Comparison of ENCODE assay signal across 9 mouse cellular contexts in genomic region chr8:33991165-33991916, GRCm38 (mm10).
DNase-seq lines count a peak whose midpoint lies in the region; ATAC-seq and TF ChIP-seq lines count a peak whose summit lies in the region.
"Had no signal": no experiment of that assay in that cellular context is flagged by ENCODE, and none has a peak within 500 bp of the region (broad histone marks: within the 10 kb centered on the region; RNA-seq: fewer than 3 reads in every experiment).

No protein-coding gene starts in this region.

- no peak for DNase-seq in kidney, adult 9 months
- no peak for DNase-seq in limb, embryonic 14.5 days (ENCODE audit: low spot score)
- no peak for DNase-seq in urinary bladder, postnatal 25 days (ENCODE audit: low spot score)
- DNase-seq in left cerebral cortex, adult 2 months (ENCODE audit: extremely low spot score in 1 of 2, low spot score in 2 of 2) = no peak
- DNase-seq in layer of hippocampus, postnatal 36 days = no peak
- DNase-seq: right cerebral cortex, postnatal 14 days had no signal

- H3K9ac ChIP-seq in kidney, embryonic 16.5 days (replicated peaks; ENCODE audit: low read length) = peak overlapping the region; percentile 52; the same call in 1 of the 2 replicates
- H3K9ac ChIP-seq in forebrain, embryonic 12.5 days = no peak overlapping the region
- no peak overlapping the region for H3K9ac ChIP-seq in limb, embryonic 14.5 days (ENCODE audit: low read depth, low read length, severe bottlenecking)
- peak overlapping the region; percentile 52; the same call in 1 of the 2 replicates for H3K9ac ChIP-seq in neural tube, embryonic 13.5 days

- H3K27me3 ChIP-seq in kidney, embryonic 16.5 days (ENCODE audit: insufficient read depth, low read length) = no peaks in the 10 kb centered on the region
- no peaks in the 10 kb centered on the region for H3K27me3 ChIP-seq in forebrain, embryonic 12.5 days
- H3K27me3 ChIP-seq in limb, embryonic 14.5 days (ENCODE audit: control insufficient read depth, insufficient read depth, low read length) = no peaks in the 10 kb centered on the region
- no peaks in the 10 kb centered on the region for H3K27me3 ChIP-seq in neural tube, embryonic 13.5 days

- 35% methylated on average over 17 of the region's 17 CpGs for WGBS in kidney, embryonic 16.5 days
- 19% methylated on average over 17 of the region's 17 CpGs for WGBS in forebrain, embryonic 12.5 days
- WGBS in limb, embryonic 14.5 days = 37% methylated on average over 17 of the region's 17 CpGs
- WGBS in neural tube, embryonic 13.5 days = 21% methylated on average over 17 of the region's 17 CpGs

- peak overlapping the region; percentile 27 for H3K4me2 ChIP-seq in kidney, embryonic 16.5 days (replicated peaks; ENCODE audit: low read depth, low read length)
- H3K4me2 ChIP-seq in forebrain, embryonic 12.5 days = peak overlapping the region; percentile 36
- H3K4me2 ChIP-seq in limb, embryonic 14.5 days (replicated peaks; ENCODE audit: low read depth, low read length, severe bottlenecking) = peak overlapping the region; percentile 3; the same call in 1 of the 2 replicates
- H3K4me2 ChIP-seq in neural tube, embryonic 13.5 days = peak overlapping the region; percentile 41

- 0 out of 2 replicates have a peak, but pooled peaks have one; percentile 25 for ATAC-seq in kidney, embryonic 16.5 days (ENCODE audit: low FRiP score, low TSS enrichment)
- no peak for ATAC-seq in forebrain, embryonic 12.5 days (ENCODE audit: low FRiP score)
- no peak for ATAC-seq in limb, embryonic 14.5 days (ENCODE audit: low FRiP score, low read depth)
- no peak for ATAC-seq in neural tube, embryonic 13.5 days (ENCODE audit: low read depth)

- peak overlapping the region; percentile 84 for H3K27ac ChIP-seq in kidney, embryonic 16.5 days (ENCODE audit: low read length)
- H3K27ac ChIP-seq in forebrain, embryonic 12.5 days = no peak overlapping the region
- no peak overlapping the region for H3K27ac ChIP-seq in limb, embryonic 14.5 days (replicated peaks; ENCODE audit: low read depth, low read length)
- no peak overlapping the region for H3K27ac ChIP-seq in neural tube, embryonic 13.5 days (replicated peaks)
- H3K27ac ChIP-seq in left cerebral cortex, adult 2 months = no peak overlapping the region

- peaks cover 25% of the 10 kb centered on the region for H3K4me1 ChIP-seq in kidney, embryonic 16.5 days (ENCODE audit: insufficient read depth, low read length)
- peaks cover 8% of the 10 kb centered on the region for H3K4me1 ChIP-seq in forebrain, embryonic 12.5 days
- H3K4me1 ChIP-seq in limb, embryonic 14.5 days (ENCODE audit: control insufficient read depth, insufficient read depth, low read length) = no peaks in the 10 kb centered on the region
- peaks cover 10% of the 10 kb centered on the region; the same call in 1 of the 2 replicates for H3K4me1 ChIP-seq in neural tube, embryonic 13.5 days (replicated peaks)

- TF ChIP-seq CTCF in left cerebral cortex, adult 2 months (IDR thresholded peaks at IDR 0.05) = no peak

- no peak for TF ChIP-seq POLR2A in limb, embryonic 14.5 days (IDR thresholded peaks at IDR 0.05; ENCODE audit: borderline replicate concordance, extremely low read depth, insufficient read depth, insufficient read length)

- no peaks in the 10 kb centered on the region for H3K9me3 ChIP-seq in kidney, embryonic 16.5 days (ENCODE audit: low read length)
- no peaks in the 10 kb centered on the region for H3K9me3 ChIP-seq in forebrain, embryonic 12.5 days
- H3K9me3 ChIP-seq in limb, embryonic 14.5 days (ENCODE audit: control insufficient read depth, low read length) = no peaks in the 10 kb centered on the region
- H3K9me3 ChIP-seq in neural tube, embryonic 13.5 days = no peaks in the 10 kb centered on the region

- intact Hi-C loops in left cerebral cortex, adult 2 months (cut with DNase I) = no loop called here

- no peaks in the 10 kb centered on the region for H3K36me3 ChIP-seq in kidney, embryonic 16.5 days (ENCODE audit: insufficient read depth, low read length)
- no peaks in the 10 kb centered on the region for H3K36me3 ChIP-seq in forebrain, embryonic 12.5 days (replicated peaks)
- H3K36me3 ChIP-seq in limb, embryonic 14.5 days (ENCODE audit: control insufficient read depth, insufficient read depth, low read length) = no peaks in the 10 kb centered on the region
- H3K36me3 ChIP-seq in neural tube, embryonic 13.5 days = no peaks in the 10 kb centered on the region

- 0 out of 2 replicates have a peak overlapping the region, but pooled peaks have one; percentile 3 for H3K4me3 ChIP-seq in kidney, embryonic 16.5 days (ENCODE audit: low read length)
- no peak overlapping the region for H3K4me3 ChIP-seq in forebrain, embryonic 12.5 days (replicated peaks)
- no peak overlapping the region for H3K4me3 ChIP-seq in limb, embryonic 14.5 days (replicated peaks; ENCODE audit: low read length)
- H3K4me3 ChIP-seq in neural tube, embryonic 13.5 days = 0 out of 2 replicates have a peak overlapping the region, but pooled peaks have one; percentile 7
- H3K4me3 ChIP-seq in left cerebral cortex, adult 2 months = no peak overlapping the region

Comparison
In these comparisons a context has a peak if more than half of its experiments do, and no peak if none do; other contexts are left out.
1. H3K4me3 ChIP-seq: peak in kidney, embryonic 16.5 days (single experiment) and neural tube, embryonic 13.5 days (single experiment); none in forebrain, embryonic 12.5 days (single experiment), limb, embryonic 14.5 days (single experiment) and left cerebral cortex, adult 2 months (single experiment).
2. H3K9ac ChIP-seq: peak in kidney, embryonic 16.5 days (single experiment) and neural tube, embryonic 13.5 days (single experiment); none in forebrain, embryonic 12.5 days (single experiment) and limb, embryonic 14.5 days (single experiment).
3. Peak in every context shown above with its lines, with median percentiles within 50 percentile points of each other: H3K4me2 ChIP-seq.